Mouse (Mus musculus) liver, embryonic 14.5 days (tissue): ENCODE measurements around the gene 2900011O08Rik. TPM values are rescaled to one million over a fixed set of nuclear protein-coding genes. Genes with fewer than 3 reads are reported as not detected.

ENCODE experiments used
- ATAC-seq: fragments of 200-750 bp; cut with Nextera tagmentation; 2 replicates; pipeline ENCODE4 v1.8.0; 2017; ENCODE audit warnings: moderate number of reproducible peaks, mild to moderate bottlenecking, moderate library complexity; ENCODE audit not compliant: insufficient read depth
- DNase-seq, 3 experiments: peaks; one replicate each; pipeline ENCODE4 v3.0.0-alpha.2; 2012 to 2013; ENCODE audit warnings: low read depth in 3 of 3, low spot score in 3 of 3
- H3K27ac ChIP-seq: fragments of 300-500 bp; sonication (generic); 2 replicates; pipeline ENCODE4 v1.5.1; 2014; ENCODE audit warnings: moderate library complexity, mild to moderate bottlenecking, control low read depth, inconsistent platforms
- H3K27me3 ChIP-seq: fragments of 300-500 bp; sonication (generic); 2 replicates; pipeline ENCODE4 v1.6.1; 2014; ENCODE audit warnings: mild to moderate bottlenecking, low read length, moderate library complexity; ENCODE audit not compliant: control insufficient read depth, insufficient read depth
- H3K36me3 ChIP-seq: fragments of 300-500 bp; sonication (generic); replicated peaks from 2 replicates; pipeline ENCODE4 v1.6.1; 2014; ENCODE audit warnings: low read depth; ENCODE audit not compliant: control insufficient read depth, insufficient read depth
- H3K4me1 ChIP-seq, 2 experiments: fragments of 200-500 bp in 1 of 2; fragments of 300-500 bp in 1 of 2; sonication (generic) in 1 of 2; replicated peaks; 2 replicates each; pipeline ENCODE4 v1.6.1; 2012 to 2014; ENCODE audit warnings: antibody characterized with exemption in 1 of 2, inconsistent platforms in 1 of 2, low read length in 1 of 2; ENCODE audit not compliant: control insufficient read depth in 2 of 2, insufficient read depth in 2 of 2
- H3K4me2 ChIP-seq: fragments of 300-500 bp; sonication (generic); 2 replicates; pipeline ENCODE4 v1.6.1; 2014; ENCODE audit warnings: low read depth, mild to moderate bottlenecking, control low read depth, moderate library complexity
- H3K4me3 ChIP-seq, 2 experiments: fragments of 200-500 bp in 1 of 2; fragments of 300-500 bp in 1 of 2; sonication (generic) in 1 of 2; 2 replicates each; pipeline ENCODE4 v1.5.1; 2012 to 2014; ENCODE audit warnings: low read depth in 2 of 2, low read length in 2 of 2, mild to moderate bottlenecking in 2 of 2, control low read depth in 1 of 2, inconsistent platforms in 1 of 2, moderate library complexity in 1 of 2; ENCODE audit not compliant: insufficient read depth in 1 of 2
- H3K9ac ChIP-seq: fragments of 300-500 bp; sonication (generic); replicated peaks from 2 replicates; pipeline ENCODE4 v1.6.1; 2014; ENCODE audit warnings: mild to moderate bottlenecking, control low read depth, moderate library complexity
- H3K9me3 ChIP-seq: fragments of 300-500 bp; sonication (generic); 2 replicates; pipeline ENCODE4 v1.6.1; 2016; ENCODE audit warnings: low read length, mixed read lengths; ENCODE audit not compliant: control insufficient read depth
- CTCF ChIP-seq: IDR thresholded peaks from 2 replicates; pipeline ENCODE4 v1.5.1; 2016; ENCODE audit warnings: antibody characterized with exemption, low read depth, control low read depth
- EP300 ChIP-seq: IDR thresholded peaks from 2 replicates; pipeline ENCODE4 v1.6.1; 2016; ENCODE audit warnings: antibody characterized with exemption, low read depth
- WGBS: fragments of 180-500 bp; shearing (Covaris S2); extraction: QIAGEN DNeasy Blood & Tissue Kit; methylation state at CpG from one replicate; pipeline ENCODE4 v1.1.7; 2014; ENCODE audit not compliant: insufficient replicate concordance; 5-methylcytosine and 5-hydroxymethylcytosine counted together
- polyA plus RNA-seq, 2 experiments: library from polyadenylated mRNA; depleted of rRNA in 1 of 2; stranded (reverse) in 1 of 2; unstranded in 1 of 2; fragments of >200 nt; fragmentation: Nextera tagmentation in 1 of 2; extraction: Ambion mirVana in 1 of 2; gene quantifications; 2 replicates each; pipeline versions ENCODE4 v1.2.1 to v1.2.3; 2012 to 2014

Gene 2900011O08Rik
- polyA plus RNA-seq (2012; rRNA removed): 0.11 and 0.18 TPM in 2 replicates
- polyA plus RNA-seq (2014; fragmentation: Nextera tagmentation; extraction: Ambion mirVana): 0.08 TPM in 1 of 2 replicates, not detected in the other

GRCm38 (mm10) chr16:13986574-13987478 lies at the start of gene 2900011O08Rik, which contains the start of gene Ifitm7:
2900011O08Rik (plus strand) TSS chr16:13986604.
Ifitm7 (minus strand) TSS chr16:13986888.
- H3K27me3 ChIP-seq: no peaks in the 10 kb centered on the region
- peak within 1 kb of the TSS; percentile 47 for H3K4me2 ChIP-seq
- no peak within 1 kb of the TSS for H3K27ac ChIP-seq
- H3K4me1 ChIP-seq: no peaks in the 10 kb centered on the region; a peak in 1 of 4 replicates
- WGBS: 2% methylated on average over 31 of the region's 31 CpGs
- H3K36me3 ChIP-seq: no peaks in the 10 kb centered on the region
- ATAC-seq (no peak), DNase-seq (no peak)
- no peaks in the 10 kb centered on the region for H3K9me3 ChIP-seq
- TF ChIP-seq CTCF (no peak), EP300 (no peak)
- no peak within 1 kb of the TSS for H3K9ac ChIP-seq
- H3K4me3 ChIP-seq: peak within 1 kb of the TSS; percentile 3 to 34

- WGBS: 4% methylated on average over 28 of the region's 28 CpGs
- no peak overlapping the region for H3K9ac ChIP-seq
Measured at GRCm38 (mm10) chr16:13940139-13940846, 46.1 kb upstream of the 2900011O08Rik start.

GRCm38 (mm10) chr16:13940847-13941395 lies 45.5 kb upstream of the 2900011O08Rik start:
- no peak overlapping the region for H3K9ac ChIP-seq
- TF ChIP-seq EP300: no peak
- no peak for TF ChIP-seq CTCF

More at GRCm38 (mm10) chr16:13940139-13940846, 46.1 kb upstream of the 2900011O08Rik start:
- Histone ChIP-seq H3K36me3 (no peaks in the 10 kb centered on the region), H3K4me2 (peak overlapping the region; percentile 46), H3K9me3 (no peaks in the 10 kb centered on the region), H3K27ac (no peak overlapping the region), H3K4me3 (peak overlapping the region; percentile 42 to 43), H3K27me3 (peaks cover 9% of the 10 kb centered on the region), H3K4me1 (no peaks in the 10 kb centered on the region)
- no peak for DNase-seq
- no peak for TF ChIP-seq EP300
- peak; percentile 67 for ATAC-seq

GRCm38 (mm10) chr16:13944178-13944577 lies 42.2 kb upstream of the 2900011O08Rik start:
- Histone ChIP-seq H3K4me1 (no peaks in the 10 kb centered on the region), H3K9me3 (no peaks in the 10 kb centered on the region), H3K4me2 (no peak overlapping the region), H3K27ac (no peak overlapping the region), H3K9ac (no peak overlapping the region), H3K36me3 (no peaks in the 10 kb centered on the region), H3K27me3 (peaks cover 9% of the 10 kb centered on the region), H3K4me3 (no peak overlapping the region)
- 9% methylated on average over 4 of the region's 4 CpGs for WGBS
- no peak for TF ChIP-seq EP300
- TF ChIP-seq CTCF: no peak
- DNase-seq (no peak), ATAC-seq (no peak)

More at GRCm38 (mm10) chr16:13940847-13941395, 45.5 kb upstream of the 2900011O08Rik start:
- DNase-seq (no peak), ATAC-seq (peak; percentile 21; the same call in 1 of the 2 replicates)
- Histone ChIP-seq H3K4me2 (peak overlapping the region; percentile 46), H3K4me3 (peak overlapping the region; percentile 42 to 43), H3K27ac (no peak overlapping the region), H3K9me3 (no peaks in the 10 kb centered on the region), H3K27me3 (peaks cover 9% of the 10 kb centered on the region), H3K36me3 (no peaks in the 10 kb centered on the region), H3K4me1 (no peaks in the 10 kb centered on the region)
- WGBS: 3% methylated on average over 31 of the region's 34 CpGs
